Mouse (Mus musculus): Measurements from ENCODE around the gene Tnfrsf21.
A peak's percentile ranks its signal among the peaks of the same experiment; 100 is the strongest.

Gene Tnfrsf21

DNA sequence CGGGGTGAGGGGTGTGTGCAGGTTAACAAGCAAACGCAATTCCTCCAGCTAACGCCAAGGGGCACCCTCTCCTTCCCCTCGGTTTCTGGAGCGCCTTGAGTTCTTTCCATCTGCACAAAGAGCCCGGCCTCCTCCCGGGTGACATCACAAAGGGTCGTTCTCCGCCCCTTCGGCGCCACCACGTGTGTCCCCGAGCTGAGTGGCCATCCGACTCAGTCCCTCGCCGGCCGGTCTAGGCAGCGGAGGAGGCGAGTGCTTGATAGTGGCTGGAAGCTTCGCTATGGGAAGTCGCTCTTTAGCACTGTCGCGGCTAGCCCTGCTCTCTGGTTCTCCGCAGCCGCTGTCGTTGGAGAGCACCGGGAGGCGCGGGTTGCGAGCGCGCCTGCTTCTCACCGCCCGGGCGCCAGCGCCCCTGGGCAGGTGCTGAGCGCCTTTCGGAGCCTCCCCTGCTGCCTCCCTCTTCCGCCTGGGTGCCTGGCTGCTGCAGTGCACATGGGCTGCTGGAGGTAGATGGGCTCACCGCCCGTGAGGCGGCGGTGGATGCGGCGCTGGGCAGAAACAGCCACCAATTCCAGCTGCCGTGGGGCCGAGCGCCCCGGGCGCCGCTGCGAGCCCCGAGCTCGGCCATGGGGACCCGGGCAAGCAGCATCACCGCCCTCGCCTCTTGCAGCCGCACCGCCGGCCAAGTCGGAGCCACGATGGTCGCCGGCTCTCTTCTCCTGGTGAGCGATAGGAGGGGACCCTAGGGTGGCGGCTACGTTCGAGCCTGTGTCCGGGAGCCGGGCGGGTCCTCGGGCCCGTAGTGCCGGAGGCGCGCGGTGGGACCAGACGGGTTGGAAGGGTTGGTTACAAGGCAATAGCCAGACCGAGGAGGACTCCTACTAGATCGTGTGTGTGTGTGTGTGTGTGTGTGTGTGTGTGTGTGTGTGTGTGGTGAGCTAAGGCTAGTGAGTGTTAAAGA, at the start of gene Tnfrsf21:
TSS of gene Tnfrsf21 (plus strand) at position 185 of the 961 bp plus-strand sequence.
- DNase-seq (ENCODE audit: low spot score in 2 of 2), result peak; percentile 84 to 85

DNA sequence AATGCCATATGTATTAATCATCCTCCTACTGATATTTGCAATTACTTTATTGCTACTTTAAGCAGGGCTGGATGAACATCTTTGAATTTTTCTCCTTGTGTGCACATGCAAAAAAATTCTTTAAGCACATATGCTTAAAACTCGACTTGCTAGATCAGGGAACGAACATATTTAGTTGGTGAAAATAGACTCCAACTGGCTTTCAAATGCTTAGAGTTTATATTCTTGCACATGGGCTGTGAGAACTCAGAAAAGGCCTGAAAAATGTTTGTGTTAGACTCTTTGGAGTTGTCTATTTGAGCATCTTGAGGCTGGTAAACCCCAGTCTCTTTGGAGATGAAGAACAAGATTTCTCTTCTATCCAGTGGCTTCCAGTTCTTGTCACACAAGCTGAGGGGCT, 48.2 kb upstream of the Tnfrsf21 start:
- DNase-seq (ENCODE audit: low spot score in 2 of 2), result no peak

GRCm38 (mm10) chr17:42975312-42975996, 40.9 kb upstream of the Tnfrsf21 start:
- DNase-seq (ENCODE audit: low spot score in 2 of 2), result no peak

DNA sequence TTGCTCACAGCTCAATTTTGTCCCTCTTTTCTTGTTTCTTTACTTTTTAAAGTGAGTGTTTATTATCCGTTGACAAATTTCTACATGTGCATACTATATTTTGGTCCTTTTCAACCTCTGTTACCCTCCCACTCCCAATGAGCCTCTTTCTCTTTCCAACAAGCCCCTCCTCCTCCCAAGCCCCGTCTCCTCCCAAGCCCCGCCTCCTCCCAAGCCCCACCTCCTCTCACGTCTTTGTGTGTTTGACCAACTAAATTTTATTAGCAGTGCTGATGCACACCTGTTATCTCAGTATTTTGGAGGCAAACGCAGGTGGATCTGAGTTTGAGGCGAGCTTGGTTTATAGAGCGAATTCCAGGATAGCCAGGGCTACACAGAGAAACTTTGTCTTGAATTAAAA, 38.6 kb upstream of the Tnfrsf21 start:
- DNase-seq (ENCODE audit: low spot score in 2 of 2), result no peak

DNA sequence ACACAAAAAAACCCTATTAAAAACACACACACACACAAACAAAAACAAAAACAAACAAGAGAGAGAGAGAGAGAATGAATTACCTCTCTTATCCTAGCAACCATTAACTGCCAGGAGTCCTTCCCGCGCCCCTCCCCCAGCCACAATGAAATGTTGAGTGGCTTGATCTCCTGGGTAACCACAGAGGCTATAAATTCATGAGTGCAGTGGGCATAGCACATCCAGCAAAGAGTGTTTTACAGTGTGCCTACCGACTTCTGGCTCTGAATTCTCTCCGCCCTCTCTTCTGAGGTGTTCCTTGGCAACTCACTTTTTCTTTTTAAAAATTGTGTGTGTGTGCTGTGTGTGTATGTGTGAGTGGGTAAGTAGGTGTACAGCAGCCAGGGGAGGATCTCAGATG, 38.0 kb upstream of the Tnfrsf21 start:
- no peak for DNase-seq (ENCODE audit: low spot score in 2 of 2)

DNA sequence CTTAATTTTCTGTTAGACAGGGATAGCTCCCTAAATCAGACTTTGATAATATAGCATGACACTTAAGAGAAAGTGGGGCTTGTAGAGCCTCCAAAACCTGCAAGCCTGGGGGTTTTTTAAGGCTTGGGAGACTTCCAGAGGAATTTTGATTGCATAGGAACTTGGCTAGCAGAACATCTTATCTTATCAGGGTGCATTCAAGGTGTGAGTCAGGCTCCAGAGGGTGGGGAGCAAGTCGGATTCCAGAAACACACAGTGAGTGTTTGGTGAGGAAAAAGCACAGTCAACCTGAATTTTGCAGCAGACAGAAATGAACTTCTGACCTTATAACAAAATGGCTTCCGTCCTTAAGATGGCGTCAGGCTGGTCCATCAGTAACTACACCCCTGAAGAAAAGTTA, 34.5 kb upstream of the Tnfrsf21 start:
- DNase-seq (ENCODE audit: low spot score in 2 of 2), result no peak

DNA sequence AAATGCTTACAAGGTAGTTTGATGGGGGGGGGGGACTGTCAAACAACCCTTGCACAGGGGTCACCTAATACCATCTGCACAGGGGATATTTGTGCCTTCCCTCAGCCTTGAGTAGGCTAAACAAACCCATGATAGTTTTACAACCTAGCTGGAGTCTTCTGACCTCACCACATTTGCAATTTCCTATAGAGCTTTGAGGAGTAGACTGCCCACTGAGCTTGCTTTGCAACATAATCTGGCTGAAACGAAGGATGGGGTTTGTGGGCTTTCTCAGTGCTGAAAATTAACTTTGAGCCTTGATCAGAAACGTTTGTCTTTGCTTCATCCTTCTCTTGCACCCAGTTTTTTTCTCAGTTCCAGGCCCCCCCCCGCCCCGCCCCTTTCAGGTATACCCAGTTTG, 33.8 kb upstream of the Tnfrsf21 start:
- no peak for DNase-seq (ENCODE audit: low spot score in 2 of 2)

DNA sequence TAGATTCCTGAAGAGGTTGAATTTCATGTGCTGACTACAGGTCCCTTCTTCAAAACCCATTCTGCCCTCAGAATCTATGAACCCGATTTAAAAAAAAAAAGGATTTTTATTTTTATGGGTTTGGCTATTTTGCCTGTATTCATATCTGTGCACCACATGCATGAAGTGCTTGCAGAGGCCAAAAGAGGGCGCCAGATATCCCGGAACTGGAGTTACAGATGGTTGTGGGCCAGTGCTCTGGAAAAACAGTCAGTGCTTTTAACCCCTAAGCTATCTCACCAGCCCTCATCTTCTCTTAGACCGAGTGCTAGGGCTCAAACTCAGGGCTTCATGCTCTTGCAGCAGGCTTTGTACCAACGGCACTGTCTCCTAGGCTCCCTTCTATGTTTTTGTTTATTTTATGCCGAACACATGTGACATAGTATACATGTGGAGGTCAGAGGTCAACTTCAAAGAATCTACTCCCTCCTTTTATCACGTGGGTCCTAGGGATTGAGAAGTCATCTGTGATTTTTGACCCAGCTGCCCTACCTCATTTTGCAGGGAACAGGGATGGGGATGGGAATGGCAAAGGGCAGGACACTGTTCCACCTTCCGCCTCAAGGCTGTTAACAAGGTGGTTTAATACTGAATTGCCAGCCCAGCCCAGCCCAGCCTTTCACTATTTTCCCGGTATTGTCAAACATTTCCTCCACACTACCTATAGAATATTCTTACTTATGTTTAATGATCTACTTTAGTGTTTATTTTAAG, 30.3 kb upstream of the Tnfrsf21 start:
- no peak for DNase-seq (ENCODE audit: low spot score in 2 of 2)

- no peak for DNase-seq (ENCODE audit: low spot score in 2 of 2)
Observed at GRCm38 (mm10) chr17:42987692-42988091, 28.7 kb upstream of the Tnfrsf21 start.

- no peak for DNase-seq (ENCODE audit: low spot score in 2 of 2)
Observed at GRCm38 (mm10) chr17:42989981-42990380, 26.4 kb upstream of the Tnfrsf21 start.

DNA sequence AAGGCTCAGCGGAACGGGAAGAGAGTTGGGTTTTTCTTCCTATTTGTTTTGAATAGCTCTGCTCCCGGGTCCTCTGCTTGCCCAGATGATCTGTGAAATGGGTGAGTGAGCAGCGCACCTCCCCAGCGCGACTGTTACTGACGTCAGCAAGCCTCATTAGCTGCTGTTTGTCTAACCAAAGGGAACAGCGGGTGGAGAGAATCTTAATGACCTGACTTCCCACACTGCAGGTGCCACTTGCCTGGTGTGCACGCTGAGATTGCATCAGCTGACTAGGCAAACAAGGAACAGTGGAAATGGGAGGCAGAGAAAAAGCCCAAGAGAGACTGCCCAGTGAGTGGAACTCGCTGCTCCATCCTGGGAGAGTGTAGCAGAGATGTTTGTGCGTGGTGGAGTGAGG, 25.2 kb upstream of the Tnfrsf21 start:
- DNase-seq (ENCODE audit: low spot score in 2 of 2), result no peak

DNA sequence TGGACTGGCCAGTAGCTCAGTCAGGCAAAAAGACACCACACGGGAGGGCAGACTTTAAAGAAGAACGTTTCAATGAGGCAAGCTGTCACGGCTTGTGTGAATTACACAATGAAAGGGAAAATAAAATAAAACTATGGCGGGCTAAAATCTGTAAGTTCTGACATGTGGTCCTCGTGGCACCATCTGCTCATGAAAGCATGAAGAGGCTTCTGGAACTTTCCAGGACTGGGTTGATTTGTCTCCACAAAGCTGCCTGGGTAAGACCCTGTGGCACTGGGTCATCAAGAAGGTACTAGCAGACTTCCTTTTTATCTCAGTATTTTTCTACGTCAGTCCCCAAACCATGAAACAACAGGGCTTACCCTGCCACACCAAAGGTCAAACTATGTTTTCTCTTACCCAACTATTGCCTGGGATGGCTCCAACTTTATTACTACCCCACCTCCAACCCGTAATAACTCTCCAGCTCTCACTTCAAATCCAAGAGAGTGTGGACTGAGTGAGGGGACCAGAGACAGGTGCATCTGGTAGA, 16.8 kb upstream of the Tnfrsf21 start:
- DNase-seq (ENCODE audit: low spot score in 2 of 2), result no peak

DNA sequence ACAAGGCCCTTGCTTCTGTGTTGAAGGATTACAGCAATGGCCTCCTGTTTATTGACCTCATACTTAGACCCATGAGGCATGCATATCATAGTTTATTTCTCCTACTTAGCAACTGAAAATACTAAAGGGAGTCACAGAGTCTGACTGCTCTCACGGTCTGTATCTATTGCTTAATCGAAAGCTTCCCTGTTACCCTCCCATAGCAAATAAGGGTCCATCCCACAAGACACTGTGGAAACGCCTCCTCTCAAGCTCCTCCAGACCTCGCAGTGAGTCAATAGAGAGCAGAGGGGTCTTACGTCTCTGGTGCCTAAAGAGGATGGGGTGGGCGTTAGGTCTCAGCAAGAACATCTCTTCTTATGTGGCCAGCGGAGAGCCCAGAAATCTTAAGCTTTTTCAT, 15.8 kb upstream of the Tnfrsf21 start:
- no peak for DNase-seq (ENCODE audit: low spot score in 2 of 2)

DNA sequence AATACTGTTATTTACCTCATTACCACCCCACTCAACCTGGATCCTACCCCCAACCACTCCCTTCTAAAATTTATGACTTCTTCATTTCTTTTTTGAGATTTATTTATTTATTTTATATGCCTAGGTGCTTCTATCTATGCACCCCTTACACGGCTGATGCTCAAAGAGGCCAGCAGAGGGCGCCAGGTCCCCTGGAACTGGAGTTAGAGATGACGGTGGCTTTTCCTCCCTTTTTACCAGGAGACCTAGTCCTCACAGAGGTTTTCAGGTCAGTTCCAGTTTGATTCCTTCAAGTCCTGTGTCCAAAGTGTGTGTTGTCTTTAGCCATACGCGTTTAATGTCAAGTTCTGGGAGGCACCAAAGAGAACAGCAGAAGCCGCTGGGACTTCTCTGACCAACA, 3.6 kb upstream of the Tnfrsf21 start:
- DNase-seq (ENCODE audit: low spot score in 2 of 2), result no peak

GRCm38 (mm10) chr17:43017341-43018052, 1.1 kb downstream of the Tnfrsf21 start:
- DNase-seq (ENCODE audit: low spot score in 2 of 2), result peak in 1 of 2 experiments; percentile 31

DNA sequence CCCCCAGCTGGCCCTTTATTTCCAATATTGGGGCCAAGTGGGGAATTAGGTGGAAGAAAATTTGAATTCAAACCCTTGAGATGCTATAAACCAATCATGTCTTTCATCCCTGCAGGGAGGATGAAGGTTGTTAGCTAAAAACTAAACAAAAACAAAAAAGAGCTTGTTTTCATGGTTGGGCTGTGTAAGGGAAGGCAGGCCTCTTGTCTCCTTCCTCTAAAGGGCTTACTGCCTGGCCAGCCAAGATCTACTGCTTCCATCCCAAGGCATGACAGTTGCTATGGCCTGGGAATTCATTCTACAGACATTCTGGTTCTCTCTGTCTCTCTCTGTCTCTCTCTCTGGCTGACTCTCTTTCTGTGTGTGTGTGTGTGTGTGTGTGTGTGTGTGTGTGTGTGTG, 1.7 kb downstream of the Tnfrsf21 start:
- no peak for DNase-seq (ENCODE audit: low spot score in 2 of 2)

DNA sequence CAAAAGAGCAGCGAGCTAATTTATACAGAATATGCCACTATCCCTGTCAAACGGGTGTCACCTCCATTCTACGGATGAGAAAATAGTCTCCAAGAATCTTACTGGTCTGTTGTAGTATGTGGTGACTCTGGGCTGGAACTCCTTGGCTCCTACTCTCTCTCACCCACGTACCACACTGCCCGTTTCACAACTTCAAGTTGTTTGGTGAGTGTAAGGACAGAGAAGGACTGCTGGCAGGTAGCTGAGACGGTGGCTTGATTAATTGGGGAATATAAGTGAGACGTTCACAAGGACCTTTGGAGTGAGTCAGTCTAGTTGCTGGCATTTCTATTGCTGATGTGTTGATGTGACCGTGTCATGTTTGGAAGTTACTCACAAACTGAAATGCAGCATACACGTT, 3.3 kb downstream of the Tnfrsf21 start:
- no peak for DNase-seq (ENCODE audit: low spot score in 2 of 2)

- no peak for DNase-seq (ENCODE audit: low spot score in 2 of 2)
Observed at GRCm38 (mm10) chr17:43021017-43021416, 4.7 kb downstream of the Tnfrsf21 start.

DNA sequence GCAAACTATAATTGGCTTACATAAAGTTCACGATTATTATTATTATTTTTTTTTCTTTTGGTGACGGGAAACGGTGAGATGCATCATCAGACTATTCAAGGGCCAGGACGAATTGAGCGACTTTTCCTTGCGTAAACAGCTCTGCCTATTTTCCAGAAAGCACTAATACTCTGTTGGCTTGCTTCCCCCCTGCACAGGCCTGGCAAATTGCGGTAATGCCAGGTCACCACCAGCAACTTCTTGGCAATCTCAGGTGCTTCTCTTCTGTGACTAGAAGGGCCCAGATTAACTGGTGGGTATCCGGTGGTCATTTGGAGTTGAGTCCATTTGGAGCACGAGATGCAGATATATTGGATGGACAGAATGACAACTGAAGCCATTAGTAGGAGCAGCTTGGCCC, 5.7 kb downstream of the Tnfrsf21 start:
- no peak for DNase-seq (ENCODE audit: low spot score in 2 of 2)

GRCm38 (mm10) chr17:43023637-43024217, 7.4 kb downstream of the Tnfrsf21 start:
- no peak for DNase-seq (ENCODE audit: low spot score in 2 of 2)

- no peak for DNase-seq (ENCODE audit: low spot score in 2 of 2)
Observed at GRCm38 (mm10) chr17:43024531-43024930, 8.2 kb downstream of the Tnfrsf21 start.
